Mouse (Mus musculus): ENCODE data around the gene Fam234b. TPM values are rescaled to one million over a fixed set of nuclear protein-coding genes. Genes with fewer than 3 reads are reported as not detected.
A peak's percentile ranks its signal among the peaks of the same experiment; 100 is the strongest.

Gene Fam234b
- polyA plus RNA-seq, 1 experiment = 14.2 TPM

DNA sequence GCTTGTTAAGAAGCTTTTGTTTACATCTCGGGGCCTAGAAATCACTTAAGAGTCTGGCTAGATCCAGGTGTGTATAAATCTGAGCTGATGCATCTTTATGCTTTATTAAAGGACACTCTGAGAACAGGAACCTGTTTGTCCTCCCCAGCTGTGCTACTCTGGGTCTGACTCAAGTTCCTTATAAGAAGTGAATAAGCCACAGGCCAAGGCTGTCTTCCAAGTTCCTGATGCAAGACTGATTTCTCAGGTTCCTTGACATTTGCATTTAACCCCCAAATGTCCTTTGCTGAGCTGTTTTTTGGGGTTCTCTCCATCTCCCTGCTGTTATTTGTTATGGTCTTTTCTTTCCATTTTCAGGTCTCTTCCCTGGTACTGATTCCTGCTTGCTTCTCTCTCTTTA lies 5.9 kb upstream of the Fam234b start:
- peak; percentile 17 for DNase-seq
- Histone ChIP-seq H3K27me3 (replicated peaks; ENCODE audit: control insufficient read depth, insufficient read depth, low read length) (no peaks in the 10 kb centered on the region), H3K36me3 (ENCODE audit: control insufficient read depth, insufficient read depth, low read length) (no peaks in the 10 kb centered on the region), H3K4me1 (ENCODE audit: control insufficient read depth, insufficient read depth, low read length) (no peaks in the 10 kb centered on the region), H3K27ac (ENCODE audit: insufficient read depth, low read depth, low read length) (no peak overlapping the region), H3K4me3 (ENCODE audit: insufficient read depth, low read depth, low read length) (no peak overlapping the region)
- TF ChIP-seq POLR2A (IDR thresholded peaks at IDR 0.05; ENCODE audit: low read depth, low read length) (no peak), CTCF (conservative IDR thresholded peaks at IDR 0.05; ENCODE audit: insufficient read depth, insufficient read length, low read depth, low read length) (no peak)
- 95% methylated on average over 1 of the region's 1 CpGs for WGBS

DNA sequence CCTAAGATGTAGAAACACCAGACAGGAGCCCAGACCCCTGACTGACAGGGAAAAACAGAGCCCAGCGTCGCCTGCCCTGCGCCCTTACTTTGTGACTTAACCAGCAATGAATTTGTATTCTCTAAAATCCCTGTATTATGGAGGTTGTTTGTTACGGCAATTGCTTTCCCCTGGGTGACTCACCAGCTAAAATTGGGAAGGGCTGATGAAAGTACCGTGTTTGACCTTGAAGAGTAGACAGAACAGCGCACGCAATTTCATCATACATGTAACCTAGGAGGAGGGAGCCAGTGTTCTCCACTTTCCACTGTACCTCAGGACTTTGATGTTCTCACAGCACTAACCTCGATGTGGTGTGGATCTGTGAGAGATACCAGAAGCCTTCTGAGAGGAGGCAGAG lies 4.8 kb upstream of the Fam234b start:
- no peak for TF ChIP-seq POLR2A (IDR thresholded peaks at IDR 0.05; ENCODE audit: low read depth, low read length)
- TF ChIP-seq CTCF (conservative IDR thresholded peaks at IDR 0.05; ENCODE audit: insufficient read depth, insufficient read length, low read depth, low read length) = no peak
- Histone ChIP-seq H3K27me3 (replicated peaks; ENCODE audit: control insufficient read depth, insufficient read depth, low read length) (no peaks in the 10 kb centered on the region), H3K4me1 (ENCODE audit: control insufficient read depth, insufficient read depth, low read length) (no peaks in the 10 kb centered on the region), H3K27ac (ENCODE audit: insufficient read depth, low read depth, low read length) (no peak overlapping the region), H3K4me3 (ENCODE audit: insufficient read depth, low read depth, low read length) (no peak overlapping the region), H3K36me3 (ENCODE audit: control insufficient read depth, insufficient read depth, low read length) (no peaks in the 10 kb centered on the region)
- 84% methylated on average over 8 of the region's 8 CpGs for WGBS
- no peak for DNase-seq

DNA sequence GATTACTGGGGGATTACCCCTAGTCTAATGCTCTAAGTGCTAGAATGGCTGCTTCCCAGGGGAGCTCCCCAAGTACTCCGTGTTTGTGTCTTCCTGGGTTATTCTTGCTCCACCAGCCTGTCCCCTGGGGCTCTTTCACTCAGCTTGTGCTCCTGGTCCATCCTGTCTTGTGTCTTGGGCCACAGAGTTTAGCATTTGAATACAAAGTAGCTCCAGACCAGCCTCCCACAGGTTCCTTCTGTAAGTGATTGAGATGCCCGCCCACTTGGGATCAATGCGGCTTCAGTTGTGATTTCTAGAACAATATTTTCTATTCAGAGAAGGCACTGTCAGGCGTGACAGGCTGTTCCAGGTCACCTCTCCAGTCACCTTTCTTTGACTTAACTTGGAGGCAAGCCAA lies 4.0 kb upstream of the Fam234b start:
- DNase-seq = peak; percentile 44
- Histone ChIP-seq H3K27me3 (replicated peaks; ENCODE audit: control insufficient read depth, insufficient read depth, low read length) (no peaks in the 10 kb centered on the region), H3K4me3 (ENCODE audit: insufficient read depth, low read depth, low read length) (no peak overlapping the region), H3K36me3 (ENCODE audit: control insufficient read depth, insufficient read depth, low read length) (no peaks in the 10 kb centered on the region), H3K27ac (ENCODE audit: insufficient read depth, low read depth, low read length) (no peak overlapping the region), H3K4me1 (ENCODE audit: control insufficient read depth, insufficient read depth, low read length) (no peaks in the 10 kb centered on the region)
- TF ChIP-seq CTCF (conservative IDR thresholded peaks at IDR 0.05; ENCODE audit: insufficient read depth, insufficient read length, low read depth, low read length) (no peak), POLR2A (IDR thresholded peaks at IDR 0.05; ENCODE audit: low read depth, low read length) (no peak)
- 42% methylated on average over 4 of the region's 4 CpGs for WGBS

DNA sequence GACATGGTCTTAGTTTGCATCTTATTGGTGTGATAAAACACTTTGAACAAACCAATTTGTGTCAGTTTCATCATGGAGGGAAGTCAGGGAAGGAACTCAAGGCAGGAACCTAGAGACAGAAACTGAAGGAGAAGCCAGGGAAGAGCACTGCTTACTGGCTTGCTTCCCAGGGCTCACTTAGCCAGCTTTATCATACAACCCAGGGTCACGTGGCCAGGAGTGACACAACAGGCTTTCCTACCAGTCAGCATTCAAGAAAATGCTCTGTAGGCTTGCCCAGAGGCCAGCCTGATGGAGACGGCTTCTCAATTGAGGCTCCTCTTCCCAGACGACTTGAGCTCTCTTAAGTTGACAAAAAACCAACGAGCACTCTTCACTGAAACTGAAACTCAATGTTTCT lies 2.9 kb upstream of the Fam234b start:
- no peaks in the 10 kb centered on the region for H3K27me3 ChIP-seq (replicated peaks; ENCODE audit: control insufficient read depth, insufficient read depth, low read length)
- no peak for DNase-seq
- no peak for TF ChIP-seq CTCF (conservative IDR thresholded peaks at IDR 0.05; ENCODE audit: insufficient read depth, insufficient read length, low read depth, low read length)
- H3K27ac ChIP-seq (ENCODE audit: insufficient read depth, low read depth, low read length) = no peak overlapping the region
- H3K36me3 ChIP-seq (ENCODE audit: control insufficient read depth, insufficient read depth, low read length) = no peaks in the 10 kb centered on the region
- no peak overlapping the region for H3K4me3 ChIP-seq (ENCODE audit: insufficient read depth, low read depth, low read length)
- WGBS = 78% methylated on average over 4 of the region's 4 CpGs
- H3K4me1 ChIP-seq (ENCODE audit: control insufficient read depth, insufficient read depth, low read length) = no peaks in the 10 kb centered on the region

DNA sequence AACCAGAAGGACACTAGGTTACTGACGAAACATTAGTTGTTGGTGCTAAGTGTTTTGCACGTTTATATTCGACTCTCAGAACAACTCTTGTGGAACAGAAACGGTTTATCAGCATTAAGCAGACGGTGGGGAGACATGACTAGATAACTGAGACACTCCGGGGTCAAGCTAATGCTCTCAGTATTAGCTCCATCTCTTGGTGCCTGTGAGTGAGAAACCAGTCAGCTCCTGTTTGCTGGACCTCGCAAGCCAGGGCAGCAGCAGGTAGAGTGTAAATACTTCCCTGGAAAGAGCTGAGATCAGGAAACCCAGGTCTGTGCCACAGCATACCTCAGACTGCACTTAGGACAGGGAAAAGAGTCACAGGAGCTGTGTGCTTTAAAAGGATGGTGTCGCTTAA lies 1.1 kb upstream of the Fam234b start:
- WGBS = 65% methylated on average over 8 of the region's 8 CpGs
- H3K27me3 ChIP-seq (replicated peaks; ENCODE audit: control insufficient read depth, insufficient read depth, low read length) = no peaks in the 10 kb centered on the region
- H3K36me3 ChIP-seq (ENCODE audit: control insufficient read depth, insufficient read depth, low read length) = no peaks in the 10 kb centered on the region
- TF ChIP-seq POLR2A (IDR thresholded peaks at IDR 0.05; ENCODE audit: low read depth, low read length) (no peak), CTCF (conservative IDR thresholded peaks at IDR 0.05; ENCODE audit: insufficient read depth, insufficient read length, low read depth, low read length) (no peak)
- no peak overlapping the region for H3K4me3 ChIP-seq (ENCODE audit: insufficient read depth, low read depth, low read length)
- peak; percentile 24 for DNase-seq
- H3K4me1 ChIP-seq (ENCODE audit: control insufficient read depth, insufficient read depth, low read length) = no peaks in the 10 kb centered on the region
- H3K27ac ChIP-seq (ENCODE audit: insufficient read depth, low read depth, low read length) = no peak overlapping the region

DNA sequence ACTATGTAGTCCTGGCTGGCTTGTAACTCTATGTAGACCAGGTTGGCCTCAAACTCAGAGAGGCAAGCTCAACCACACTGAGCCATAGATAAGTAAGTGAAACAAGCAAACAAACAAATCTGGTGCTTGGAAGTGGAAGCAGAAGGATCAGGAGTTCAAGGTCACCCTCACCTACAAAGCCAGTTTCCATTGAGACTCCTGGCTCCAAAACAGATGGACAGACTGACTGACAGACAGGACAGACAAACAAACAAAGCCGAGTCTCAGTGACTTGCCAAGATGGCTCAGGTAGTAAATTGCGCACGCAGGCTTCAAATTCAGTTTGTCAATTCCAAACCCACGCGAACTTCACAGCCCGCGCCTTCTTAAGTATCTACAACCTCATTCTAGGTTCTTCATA lies 331 bp upstream of the Fam234b start:
- DNase-seq = no peak
- WGBS = 18% methylated on average over 7 of the region's 7 CpGs
- Histone ChIP-seq H3K27ac (ENCODE audit: insufficient read depth, low read depth, low read length) (peak overlapping the region; percentile 37), H3K36me3 (ENCODE audit: control insufficient read depth, insufficient read depth, low read length) (no peaks in the 10 kb centered on the region), H3K27me3 (replicated peaks; ENCODE audit: control insufficient read depth, insufficient read depth, low read length) (no peaks in the 10 kb centered on the region), H3K4me1 (ENCODE audit: control insufficient read depth, insufficient read depth, low read length) (no peaks in the 10 kb centered on the region), H3K4me3 (ENCODE audit: insufficient read depth, low read depth, low read length) (peak overlapping the region; percentile 92)
- TF ChIP-seq CTCF (conservative IDR thresholded peaks at IDR 0.05; ENCODE audit: insufficient read depth, insufficient read length, low read depth, low read length) (no peak), POLR2A (IDR thresholded peaks at IDR 0.05; ENCODE audit: low read depth, low read length) (no peak)

GRCm38 (mm10) chr6:135198726-135199125 lies 949 bp downstream of the Fam234b start:
- H3K4me3 ChIP-seq (ENCODE audit: insufficient read depth, low read depth, low read length) = peak overlapping the region; percentile 92; the same call in 1 of the 2 replicates
- no peaks in the 10 kb centered on the region for H3K4me1 ChIP-seq (ENCODE audit: control insufficient read depth, insufficient read depth, low read length)
- WGBS = 51% methylated on average over 6 of the region's 6 CpGs
- H3K36me3 ChIP-seq (ENCODE audit: control insufficient read depth, insufficient read depth, low read length) = no peaks in the 10 kb centered on the region
- H3K27me3 ChIP-seq (replicated peaks; ENCODE audit: control insufficient read depth, insufficient read depth, low read length) = no peaks in the 10 kb centered on the region
- TF ChIP-seq POLR2A (IDR thresholded peaks at IDR 0.05; ENCODE audit: low read depth, low read length) (no peak), CTCF (conservative IDR thresholded peaks at IDR 0.05; ENCODE audit: insufficient read depth, insufficient read length, low read depth, low read length) (no peak)
- no peak for DNase-seq
- H3K27ac ChIP-seq (ENCODE audit: insufficient read depth, low read depth, low read length) = no peak overlapping the region
